Mouse (Mus musculus) intestine, postnatal 0 days (tissue): Measurements from ENCODE around the gene Sbno2. TPM values are rescaled to one million over a fixed set of nuclear protein-coding genes. Genes with fewer than 3 reads are reported as not detected.
"Not testable (repeated sequence)": the region's sequence is repeated elsewhere in the genome, so short reads cannot be mapped to it uniquely, and the experiment has no call there.

ENCODE experiments used
- ATAC-seq: fragments of 200-750 bp; cut with Nextera tagmentation; 2 replicates; pipeline ENCODE4 v1.8.0; 2017; ENCODE audit warnings: mild to moderate bottlenecking, moderate TSS enrichment, moderate library complexity
- H3K27ac ChIP-seq: fragments of 300-500 bp; sonication (generic); 2 replicates; pipeline ENCODE4 v1.5.1; 2014; ENCODE audit warnings: mild to moderate bottlenecking, low read depth, low read length, moderate library complexity
- H3K27me3 ChIP-seq: fragments of 300-500 bp; sonication (generic); replicated peaks from 2 replicates; pipeline ENCODE4 v1.6.1; 2014; ENCODE audit warnings: low read length, mixed read lengths; ENCODE audit not compliant: control insufficient read depth, insufficient read depth
- H3K36me3 ChIP-seq: fragments of 300-500 bp; sonication (generic); 2 replicates; pipeline ENCODE4 v1.6.1; 2014; ENCODE audit warnings: mild to moderate bottlenecking, moderate library complexity; ENCODE audit not compliant: control insufficient read depth, insufficient read depth
- H3K4me1 ChIP-seq: fragments of 300-500 bp; sonication (generic); replicated peaks from 2 replicates; pipeline ENCODE4 v1.6.1; 2014; ENCODE audit warnings: antibody characterized with exemption, low read length, mixed read lengths; ENCODE audit not compliant: control insufficient read depth, insufficient read depth
- H3K4me2 ChIP-seq: fragments of 300-500 bp; sonication (generic); replicated peaks from 2 replicates; pipeline ENCODE4 v1.6.1; 2014; ENCODE audit warnings: low read depth, mild to moderate bottlenecking, moderate library complexity
- H3K4me3 ChIP-seq: fragments of 300-500 bp; sonication (generic); 2 replicates; pipeline ENCODE4 v1.5.1; 2014; ENCODE audit warnings: low read depth, low read length
- H3K9ac ChIP-seq: fragments of 300-500 bp; sonication (generic); 2 replicates; pipeline ENCODE4 v1.6.1; 2014; ENCODE audit warnings: mild to moderate bottlenecking, low read depth, low read length
- H3K9me3 ChIP-seq: fragments of 300-500 bp; sonication (generic); 2 replicates; pipeline ENCODE4 v1.6.1; 2016; ENCODE audit warnings: mixed run types; ENCODE audit not compliant: control insufficient read depth
- CTCF ChIP-seq: sonication (generic); IDR thresholded peaks from 2 replicates; pipeline ENCODE4 v1.5.1; 2016; ENCODE audit warnings: low read depth, mild to moderate bottlenecking, control low read depth, antibody characterized with exemption, moderate library complexity
- WGBS: fragments of 180-500 bp; shearing (Covaris S2); extraction: QIAGEN DNeasy Blood & Tissue Kit; methylation state at CpG from one replicate; pipeline ENCODE4 v1.1.7; 2014; 5-methylcytosine and 5-hydroxymethylcytosine counted together
- polyA plus RNA-seq: library from polyadenylated mRNA; unstranded; fragments of >200 nt; fragmentation: Nextera tagmentation; extraction: Ambion mirVana; gene quantifications from 2 replicates; pipeline ENCODE4 v1.2.1, GENCODE M21; 2015

Gene Sbno2
- polyA plus RNA-seq, 1 experiment from 2014 or later, result 9.8 TPM

GRCm38 (mm10) chr10:80055891-80056290, 49.5 kb downstream of the Sbno2 start:
- Histone ChIP-seq H3K27ac (peak overlapping the region; percentile 99), H3K4me2 (peak overlapping the region; percentile 80), H3K4me1 (no peaks in the 10 kb centered on the region), H3K9ac (no peak overlapping the region), H3K36me3 (peaks cover 49% of the 10 kb centered on the region), H3K27me3 (no peaks in the 10 kb centered on the region), H3K9me3 (no peaks in the 10 kb centered on the region), H3K4me3 (0 out of 2 replicates have a peak overlapping the region, but pooled peaks have one; percentile 71)
- no peak for ATAC-seq
- no peak for TF ChIP-seq CTCF
- WGBS, result 46% methylated on average over 8 of the region's 10 CpGs

GRCm38 (mm10) chr10:80055364-80055763, 50.0 kb downstream of the Sbno2 start:
- H3K27me3 ChIP-seq, result no peaks in the 10 kb centered on the region
- 0 out of 2 replicates have a peak overlapping the region, but pooled peaks have one; percentile 71 for H3K4me3 ChIP-seq
- H3K36me3 ChIP-seq, result peaks cover 44% of the 10 kb centered on the region
- no peak for ATAC-seq
- H3K9me3 ChIP-seq, result no peaks in the 10 kb centered on the region
- H3K4me1 ChIP-seq, result peaks cover 2% of the 10 kb centered on the region; the same call in 1 of the 2 replicates
- no peak overlapping the region for H3K9ac ChIP-seq
- peak overlapping the region; percentile 80 for H3K4me2 ChIP-seq
- peak overlapping the region; percentile 99; the same call in 1 of the 2 replicates for H3K27ac ChIP-seq
- TF ChIP-seq CTCF, result no peak
- WGBS, result 74% methylated on average over 5 of the region's 5 CpGs

- not testable (repeated sequence) for H3K27me3 ChIP-seq, H3K4me1 ChIP-seq, H3K9me3 ChIP-seq, ATAC-seq, H3K9ac ChIP-seq
- WGBS, result 2% methylated on average over 3 of the region's 3 CpGs
- peak overlapping the region; percentile 99; the same call in 1 of the 2 replicates for H3K27ac ChIP-seq
- peak overlapping the region; percentile 71 for H3K4me3 ChIP-seq
- H3K36me3 ChIP-seq, result peaks cover 39% of the 10 kb centered on the region
- peak overlapping the region; percentile 80 for H3K4me2 ChIP-seq
Observed at GRCm38 (mm10) chr10:80054911-80055310, 50.5 kb downstream of the Sbno2 start.

GRCm38 (mm10) chr10:80053831-80054815, 51.2 kb downstream of the Sbno2 start:
- peak; percentile 37 for ATAC-seq
- peaks cover 2% of the 10 kb centered on the region; the same call in 1 of the 2 replicates for H3K4me1 ChIP-seq
- peak overlapping the region; percentile 99 for H3K27ac ChIP-seq
- H3K4me2 ChIP-seq, result peak overlapping the region; percentile 80
- no peaks in the 10 kb centered on the region for H3K9me3 ChIP-seq
- peak overlapping the region; percentile 71 for H3K4me3 ChIP-seq
- TF ChIP-seq CTCF, result peak; percentile 66
- under 1% methylated on average over 72 of the region's 77 CpGs for WGBS
- H3K9ac ChIP-seq, result peak overlapping the region; percentile 91
- H3K36me3 ChIP-seq, result peaks cover 32% of the 10 kb centered on the region
- no peaks in the 10 kb centered on the region for H3K27me3 ChIP-seq

GRCm38 (mm10) chr10:80053259-80053780, 52.1 kb downstream of the Sbno2 start:
- peaks cover 2% of the 10 kb centered on the region; the same call in 1 of the 2 replicates for H3K4me1 ChIP-seq
- H3K9ac ChIP-seq, result peak overlapping the region; percentile 91
- H3K27ac ChIP-seq, result peak overlapping the region; percentile 99
- H3K9me3 ChIP-seq, result no peaks in the 10 kb centered on the region
- no peak for TF ChIP-seq CTCF
- ATAC-seq, result peak; percentile 87
- H3K36me3 ChIP-seq, result peaks cover 26% of the 10 kb centered on the region
- no peaks in the 10 kb centered on the region for H3K27me3 ChIP-seq
- WGBS, result under 1% methylated on average over 47 of the region's 47 CpGs
- H3K4me2 ChIP-seq, result peak overlapping the region; percentile 80
- peak overlapping the region; percentile 71 for H3K4me3 ChIP-seq

GRCm38 (mm10) chr10:80052374-80052764, 53.0 kb downstream of the Sbno2 start:
- no peaks in the 10 kb centered on the region for H3K9me3 ChIP-seq
- H3K27me3 ChIP-seq, result no peaks in the 10 kb centered on the region
- H3K4me3 ChIP-seq, result no peak overlapping the region
- WGBS, result 80% methylated on average over 5 of the region's 5 CpGs
- H3K4me2 ChIP-seq, result no peak overlapping the region
- peaks cover 2% of the 10 kb centered on the region; the same call in 1 of the 2 replicates for H3K4me1 ChIP-seq
- H3K27ac ChIP-seq, result peak overlapping the region; percentile 95
- no peak for TF ChIP-seq CTCF
- H3K9ac ChIP-seq, result no peak overlapping the region
- no peak for ATAC-seq
- H3K36me3 ChIP-seq, result peaks cover 16% of the 10 kb centered on the region
